Mouse (Mus musculus) mouse embryonic stem cell (cell line): ENCODE data around the gene Cdhr4.

Source experiments
- in situ Hi-C, 2 experiments: fragments of 300-500 bp; cut with MboI; formaldehyde crosslinking; loops; 1 replicate in 1 of 2; 3 replicates in 1 of 2; pipeline ENCODE4 v1.14.3; 2019 to 2020; ENCODE audit warnings: low sequenced_read_pairs in 2 of 2, low pct_unique_long_range_greater_than_20kb in 1 of 2, mixed read lengths in 1 of 2; ENCODE audit not compliant: unreplicated experiment in 1 of 2

Gene Cdhr4

GRCm38 (mm10) chr9:107992197-107992596 is at the start of gene Cdhr4:
Gene Cdhr4, plus strand, starts transcription at chr9:107992497.
- in situ Hi-C loops, result no loop called here

GRCm38 (mm10) chr9:107947241-107948194 is 44.8 kb upstream of the Cdhr4 start:
- in situ Hi-C loops, result no loop called here

- in situ Hi-C loops, result no loop called here
Measured at GRCm38 (mm10) chr9:107949184-107949921, 42.9 kb upstream of the Cdhr4 start.

- in situ Hi-C loops, result no loop called here
Measured at GRCm38 (mm10) chr9:107949922-107950235, 42.4 kb upstream of the Cdhr4 start, which contains the start of gene Traip. Gene Traip, plus strand, starts transcription at chr9:107950136.

- in situ Hi-C loops, result no loop called here
Measured at GRCm38 (mm10) chr9:107950460-107951355, 41.6 kb upstream of the Cdhr4 start.

GRCm38 (mm10) chr9:107955613-107956289 is 36.5 kb upstream of the Cdhr4 start:
- in situ Hi-C loops, result no loop called here

- in situ Hi-C loops, result no loop called here
Measured at GRCm38 (mm10) chr9:107957141-107957540, 35.2 kb upstream of the Cdhr4 start.

- in situ Hi-C loops, result no loop called here
Measured at GRCm38 (mm10) chr9:107959896-107960295, 32.4 kb upstream of the Cdhr4 start.

- in situ Hi-C loops, result no loop called here
Measured at GRCm38 (mm10) chr9:107960928-107961327, 31.4 kb upstream of the Cdhr4 start.

GRCm38 (mm10) chr9:107961351-107961762 is 30.9 kb upstream of the Cdhr4 start:
- in situ Hi-C loops, result no loop called here

- in situ Hi-C loops, result no loop called here
Measured at GRCm38 (mm10) chr9:107961881-107962280, 30.4 kb upstream of the Cdhr4 start.

- in situ Hi-C loops, result no loop called here
Measured at GRCm38 (mm10) chr9:107962916-107963315, 29.4 kb upstream of the Cdhr4 start.

GRCm38 (mm10) chr9:107963700-107964099 is 28.6 kb upstream of the Cdhr4 start:
- in situ Hi-C loops, result no loop called here

GRCm38 (mm10) chr9:107964681-107965080 is 27.6 kb upstream of the Cdhr4 start:
- in situ Hi-C loops, result no loop called here

GRCm38 (mm10) chr9:107966676-107967075 is 25.6 kb upstream of the Cdhr4 start:
- in situ Hi-C loops, result no loop called here

GRCm38 (mm10) chr9:107967437-107967836 is 24.9 kb upstream of the Cdhr4 start:
- in situ Hi-C loops, result no loop called here

- in situ Hi-C loops, result no loop called here
Measured at GRCm38 (mm10) chr9:107968531-107968930, 23.8 kb upstream of the Cdhr4 start.

GRCm38 (mm10) chr9:107970311-107970710 is 22.0 kb upstream of the Cdhr4 start:
- in situ Hi-C loops, result no loop called here
